Mouse (Mus musculus) kidney, adult 2 months (tissue): ENCODE measurements around the gene Akr1b8.
"Not testable (repeated sequence)": the region's sequence is repeated elsewhere in the genome, so short reads cannot be mapped to it uniquely, and the experiment has no call there.

Experiments
- CTCF ChIP-seq: fragments of 200-500 bp; conservative IDR thresholded peaks from 2 replicates; pipeline ENCODE4 v1.5.1; 2011; ENCODE audit warnings: low read depth, mild to moderate bottlenecking, control low read depth, low read length, moderate library complexity, mixed read lengths; ENCODE audit not compliant: insufficient read depth, insufficient read length
- POLR2A ChIP-seq: fragments of 200-500 bp; IDR thresholded peaks from one replicate; pipeline ENCODE4 v1.6.1; 2011; ENCODE audit warnings: low read depth, low read length, control low read depth

GRCm38 (mm10) chr6:34331804-34332203 lies 22.1 kb upstream of the Akr1b8 start:
- TF ChIP-seq POLR2A, CTCF: not testable (repeated sequence)
